Mouse (Mus musculus) macrophage (primary cell): ENCODE measurements around the gene Klhdc8a. TPM values are rescaled to one million over a fixed set of nuclear protein-coding genes. Genes with fewer than 3 reads are reported as not detected.
"Not testable (repeated sequence)": the region's sequence is repeated elsewhere in the genome, so short reads cannot be mapped to it uniquely, and the experiment has no call there.

Experiments
- H3K27ac ChIP-seq: fragments of 350-480 bp; formaldehyde crosslinking; 2 replicates; pipeline ENCODE4 v1.9.0; 2021
- H3K36me3 ChIP-seq: fragments of 350-480 bp; formaldehyde crosslinking; 2 replicates; pipeline ENCODE4 v1.9.0; 2021; ENCODE audit errors: inconsistent target
- H3K4me3 ChIP-seq: fragments of 350-480 bp; formaldehyde crosslinking; 2 replicates; pipeline ENCODE4 v1.9.0; 2021; ENCODE audit errors: inconsistent target
- H3K79me2 ChIP-seq: fragments of 350-480 bp; formaldehyde crosslinking; 2 replicates; pipeline ENCODE4 v1.9.0; 2021; ENCODE audit errors: inconsistent target
- WGBS: methylation state at CpG from one replicate; pipeline ENCODE4 v1.1.7; 2026; ENCODE audit warnings: inconsistent platforms; ENCODE audit not compliant: missing documents; 5-methylcytosine and 5-hydroxymethylcytosine counted together
- polyA plus RNA-seq: library from polyadenylated mRNA; stranded (reverse); fragments of 250-400 nt; gene quantifications from 3 replicates; pipeline ENCODE4 v1.2.4, GENCODE M21; 2018; ENCODE audit warnings: inconsistent platforms
- total RNA-seq, 78 experiments: library from RNA; depleted of rRNA; stranded (reverse); fragments of 250-400 nt; gene quantifications; 1 replicate in 9 of 78; 2 replicates in 24 of 78; 3 replicates in 43 of 78; 4 replicates in 2 of 78; pipeline ENCODE4 v1.2.4; 2018; ENCODE audit warnings: inconsistent platforms in 56 of 78

The Klhdc8a gene
- under 1 TPM in 1 of 26 experiments, not detected in 25; 0.47 TPM for total RNA-seq (2018; cell fraction: chromatin; rRNA removed)
- total RNA-seq (2018; cell fraction: cytosol; rRNA removed) = under 1 TPM in 1 of 26 experiments, not detected in 25; 0.04 TPM
- not detected for total RNA-seq (2018; cell fraction: nucleus; rRNA removed)
- not detected in 3 replicates for polyA plus RNA-seq

DNA sequence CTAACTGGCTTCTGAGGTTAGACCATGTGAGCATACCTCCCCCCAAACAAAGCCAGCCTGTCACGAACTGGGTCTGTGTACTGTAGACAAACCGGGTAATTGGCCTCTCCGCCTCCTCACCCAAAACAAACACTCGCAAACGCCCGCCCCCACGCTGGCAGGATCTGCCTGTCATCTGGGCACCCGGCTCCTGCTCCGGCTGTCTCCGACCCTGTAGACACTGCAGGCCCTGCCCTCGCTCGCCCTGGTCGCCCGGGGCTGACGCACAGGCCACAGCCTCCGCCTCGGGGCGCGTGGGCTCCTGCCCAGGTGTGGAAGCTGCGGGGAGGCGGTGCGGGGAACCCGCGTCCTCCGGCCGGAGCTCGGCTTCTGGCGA, at the start of gene Klhdc8a:
Klhdc8a (plus strand) TSS at position 202 of the 376 bp plus-strand sequence.
- Histone ChIP-seq H3K36me3 (no peaks in the 10 kb centered on the region), H3K4me3 (no peak within 1 kb of the TSS), H3K27ac (no peak within 1 kb of the TSS), H3K79me2 (no peaks in the 10 kb centered on the region)
- WGBS = 4% methylated on average over 26 of the region's 28 CpGs

DNA sequence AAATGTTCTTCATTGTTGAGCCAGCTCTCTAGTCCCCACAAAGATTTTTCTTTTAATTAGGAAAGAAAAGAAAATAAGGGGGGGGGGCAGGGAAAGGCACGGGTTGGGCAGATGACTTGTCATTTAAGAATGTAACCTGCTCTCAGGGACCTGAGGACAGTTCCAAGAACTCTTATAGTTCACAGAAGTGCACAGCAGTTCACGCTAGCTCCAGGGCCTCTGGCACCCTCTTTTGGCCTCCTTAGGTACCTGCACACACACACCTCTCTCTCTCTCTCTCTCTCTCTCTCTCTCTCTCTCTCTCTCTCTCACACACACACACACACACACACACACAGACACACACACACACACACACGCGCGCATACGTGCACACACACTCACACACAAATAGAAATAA, 44.0 kb upstream of the Klhdc8a start:
- Histone ChIP-seq H3K79me2 (no peaks in the 10 kb centered on the region), H3K27ac (no peak overlapping the region), H3K4me3 (no peak overlapping the region), H3K36me3 (no peaks in the 10 kb centered on the region)
- WGBS = 88% methylated on average over 6 of the region's 6 CpGs

DNA sequence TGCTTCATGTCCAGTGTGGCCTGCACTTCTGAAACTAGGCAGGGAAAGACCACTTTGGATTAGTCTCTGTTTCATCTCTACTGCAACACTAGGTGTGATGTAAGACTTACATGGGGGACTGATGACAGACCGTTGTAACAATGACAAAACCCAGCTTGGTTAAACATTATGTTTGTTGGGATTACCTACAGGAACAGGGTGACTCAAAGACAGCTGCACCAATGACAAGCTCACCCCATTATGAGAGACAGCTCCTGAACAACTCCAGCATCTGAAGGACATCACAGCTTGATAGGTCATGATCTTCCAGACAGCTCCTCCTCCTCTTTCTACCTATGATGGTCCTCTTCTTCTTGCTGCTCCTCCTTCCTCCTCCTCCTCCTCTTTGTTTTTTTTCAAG, 38.1 kb upstream of the Klhdc8a start:
- H3K36me3 ChIP-seq = no peaks in the 10 kb centered on the region
- H3K27ac ChIP-seq = no peak overlapping the region
- H3K79me2 ChIP-seq = no peaks in the 10 kb centered on the region
- WGBS = 89% methylated on average over 1 of the region's 1 CpGs
- no peak overlapping the region for H3K4me3 ChIP-seq

DNA sequence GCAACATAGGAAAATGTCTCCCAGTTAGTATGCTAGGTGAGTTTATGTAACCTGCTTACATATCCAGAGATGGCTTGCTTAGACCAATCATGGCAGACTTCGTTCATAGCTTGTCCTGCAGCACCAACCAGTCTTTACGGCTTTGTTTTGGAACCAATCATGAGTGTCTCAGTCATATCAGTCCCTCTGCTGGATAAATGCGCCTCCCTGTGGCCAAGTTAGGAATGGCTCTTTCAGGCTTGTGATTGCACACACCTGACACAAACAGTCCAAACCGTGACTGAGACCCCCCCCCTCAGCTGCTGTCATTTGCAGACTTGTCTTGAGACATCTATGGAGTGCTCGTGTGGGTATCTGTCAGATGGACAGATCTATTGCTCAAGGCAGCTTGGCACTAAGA, 37.4 kb upstream of the Klhdc8a start:
- Histone ChIP-seq H3K27ac (no peak overlapping the region), H3K79me2 (no peaks in the 10 kb centered on the region), H3K36me3 (no peaks in the 10 kb centered on the region), H3K4me3 (no peak overlapping the region)
- 69% methylated on average over 5 of the region's 5 CpGs for WGBS

DNA sequence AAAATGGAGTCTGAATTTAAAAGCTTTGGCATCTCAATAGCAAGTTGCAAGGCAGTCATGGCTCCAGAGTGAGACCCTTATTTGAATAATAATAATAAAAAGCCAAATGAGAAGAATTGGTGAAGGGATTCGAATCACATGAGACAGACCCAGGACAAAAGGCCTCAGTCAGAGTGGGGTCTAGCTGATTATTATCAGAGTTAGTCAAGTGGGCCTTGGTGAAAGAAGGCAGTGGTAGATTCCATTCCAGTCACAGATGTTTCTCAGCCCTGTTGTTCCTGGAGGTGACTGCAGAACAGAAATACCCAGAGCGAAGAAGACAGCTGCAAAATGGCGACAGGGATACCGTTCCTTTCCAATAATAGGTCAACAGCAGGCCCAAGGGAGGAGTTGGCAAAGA, 34.8 kb upstream of the Klhdc8a start:
- Histone ChIP-seq H3K27ac (no peak overlapping the region), H3K4me3 (no peak overlapping the region), H3K36me3 (no peaks in the 10 kb centered on the region), H3K79me2 (no peaks in the 10 kb centered on the region)
- WGBS = 96% methylated on average over 4 of the region's 4 CpGs

DNA sequence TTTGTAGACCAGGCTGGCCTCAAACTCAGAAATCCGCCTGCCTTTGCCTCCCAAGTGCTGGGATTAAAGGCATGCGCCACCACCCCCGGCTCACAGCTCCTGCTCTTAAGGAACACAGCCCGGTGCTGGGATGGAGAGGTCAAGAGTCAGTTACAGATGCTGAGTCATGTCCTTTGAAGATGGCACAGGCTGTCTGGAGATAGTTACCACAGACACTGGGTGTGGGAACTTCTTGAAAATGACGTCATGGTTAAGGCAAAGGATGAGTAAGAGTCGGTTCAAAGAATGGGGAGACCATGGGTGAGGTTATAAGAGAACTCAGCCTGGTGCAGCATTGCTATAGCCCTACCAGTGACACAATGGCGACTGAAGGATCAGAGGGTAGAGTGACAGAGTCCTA, 33.8 kb upstream of the Klhdc8a start:
- Histone ChIP-seq H3K27ac (no peak overlapping the region), H3K79me2 (no peaks in the 10 kb centered on the region), H3K36me3 (no peaks in the 10 kb centered on the region), H3K4me3 (no peak overlapping the region)
- 63% methylated on average over 6 of the region's 7 CpGs for WGBS

DNA sequence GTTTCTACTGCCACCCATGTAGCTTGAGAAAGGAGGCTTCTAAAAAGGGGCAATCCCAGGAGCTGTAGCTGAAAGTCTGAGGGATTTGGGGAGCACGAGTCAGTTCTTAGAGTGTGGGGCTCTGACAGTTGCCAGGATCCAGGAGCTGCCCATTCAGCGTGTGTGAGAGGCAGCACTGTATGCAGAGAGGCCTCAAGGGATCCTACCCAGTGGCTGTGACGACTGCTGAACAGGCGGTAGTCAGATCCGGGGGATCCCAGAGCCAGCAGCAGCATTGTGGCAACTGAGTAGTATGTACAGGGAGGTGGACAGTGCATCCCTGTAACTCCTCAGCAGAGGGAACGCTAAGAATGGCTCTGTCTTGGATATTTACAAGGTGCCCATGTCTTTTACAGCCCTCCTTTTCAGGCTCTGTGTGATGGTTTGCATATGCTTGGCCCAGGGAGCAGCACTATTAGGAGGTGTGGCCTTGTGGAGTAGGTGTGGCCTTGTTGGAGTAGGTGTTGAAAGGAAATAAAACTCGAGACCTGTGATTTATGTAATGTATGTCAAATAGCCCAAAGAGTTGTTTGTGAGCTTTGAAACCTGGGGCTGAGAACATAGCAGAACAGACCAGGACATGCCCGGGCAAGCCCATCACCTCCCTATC, 33.1 kb upstream of the Klhdc8a start:
- Histone ChIP-seq H3K27ac (no peak overlapping the region), H3K4me3 (no peak overlapping the region)
- WGBS = 89% methylated on average over 8 of the region's 8 CpGs

DNA sequence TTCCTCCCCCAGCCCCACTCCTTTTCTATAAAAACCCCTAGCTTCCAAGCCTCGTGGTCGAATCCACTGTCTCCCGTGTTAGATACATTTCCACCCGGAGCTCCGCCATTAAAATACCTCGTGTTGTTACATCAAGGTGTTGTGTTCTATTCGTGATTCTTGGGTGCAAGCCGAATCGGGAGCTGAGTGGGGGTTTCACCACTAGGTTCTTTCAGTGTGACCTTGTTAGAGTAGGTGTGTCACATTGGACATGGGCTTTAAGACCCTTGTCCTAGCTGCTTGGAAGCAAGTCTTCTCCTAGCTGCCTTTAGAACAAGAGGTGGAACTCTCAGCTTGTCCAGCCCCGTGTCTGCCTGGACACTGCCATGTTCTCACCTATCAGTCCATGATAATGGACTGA, 32.5 kb upstream of the Klhdc8a start:
- Histone ChIP-seq H3K4me3 (no peak overlapping the region), H3K27ac (no peak overlapping the region)
- WGBS = 90% methylated on average over 10 of the region's 10 CpGs

More for the DNA sequence above, 33.1 kb upstream of the Klhdc8a start:
- no peaks in the 10 kb centered on the region for H3K79me2 ChIP-seq
- H3K36me3 ChIP-seq = no peaks in the 10 kb centered on the region

DNA sequence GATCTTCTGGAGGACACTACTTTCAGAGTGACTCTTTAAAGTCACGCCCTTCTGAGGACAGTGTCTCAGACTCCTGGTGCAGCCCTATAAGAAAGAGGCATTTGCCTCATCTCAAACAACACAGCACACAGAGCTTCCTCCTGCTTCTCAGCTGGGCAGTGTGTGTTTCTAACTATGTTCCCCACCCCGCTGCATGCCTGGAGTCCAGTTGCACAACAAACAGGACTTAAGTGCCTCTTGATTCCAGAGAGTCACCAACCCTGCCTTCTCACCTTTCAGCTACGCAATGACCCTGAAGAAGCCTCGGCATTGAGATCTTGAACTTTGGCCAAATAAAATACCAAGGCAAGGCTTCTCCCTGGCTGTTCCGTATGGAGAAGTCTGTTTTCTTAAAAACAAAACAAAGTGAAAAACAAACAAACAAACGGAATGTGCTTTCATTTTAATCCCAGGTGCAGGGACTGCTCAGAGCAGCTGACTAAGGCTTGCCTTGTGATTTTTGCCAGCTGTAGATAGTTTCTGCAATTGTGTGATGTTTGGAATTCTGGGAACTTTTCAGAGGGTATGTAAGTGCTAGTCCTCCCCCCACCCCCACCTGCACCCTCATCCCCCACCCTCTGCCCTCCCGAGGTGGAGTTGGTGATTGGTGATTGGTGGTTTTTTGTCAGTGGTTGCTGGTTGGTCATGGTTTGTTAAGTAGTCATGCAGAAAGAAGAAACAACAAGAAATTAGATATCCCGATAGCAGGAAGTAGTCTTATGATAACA, 31.5 kb upstream of the Klhdc8a start:
- Histone ChIP-seq H3K36me3 (no peaks in the 10 kb centered on the region), H3K79me2 (no peaks in the 10 kb centered on the region)
- WGBS = 85% methylated on average over 8 of the region's 8 CpGs

More for the DNA sequence above, 32.5 kb upstream of the Klhdc8a start:
- Histone ChIP-seq H3K79me2 (no peaks in the 10 kb centered on the region), H3K36me3 (no peaks in the 10 kb centered on the region)

DNA sequence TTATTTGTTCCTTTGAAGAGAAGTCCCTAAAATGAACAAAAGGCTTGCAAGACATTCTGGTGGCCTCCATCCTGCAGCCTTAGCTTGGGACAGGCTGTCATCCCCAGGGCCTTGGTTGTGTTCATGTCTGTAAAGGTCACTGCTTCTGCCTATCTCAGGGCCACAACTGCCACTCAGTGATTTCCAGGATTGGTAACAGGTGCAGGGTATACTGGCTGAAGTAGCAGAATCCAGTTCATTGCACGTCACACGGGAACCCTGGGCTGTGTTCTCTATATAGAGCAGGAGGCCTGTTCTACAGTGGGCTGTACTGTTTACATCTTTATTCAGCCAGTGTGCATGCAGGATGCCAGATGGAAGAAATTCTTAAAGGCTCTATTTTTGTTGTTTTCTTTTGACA, 30.5 kb upstream of the Klhdc8a start:
- Histone ChIP-seq H3K27ac (no peak overlapping the region), H3K36me3 (no peaks in the 10 kb centered on the region), H3K79me2 (no peaks in the 10 kb centered on the region), H3K4me3 (no peak overlapping the region)
- 91% methylated on average over 2 of the region's 2 CpGs for WGBS

More for the DNA sequence above, 31.5 kb upstream of the Klhdc8a start:
- H3K4me3 ChIP-seq = no peak overlapping the region
- H3K27ac ChIP-seq = no peak overlapping the region

DNA sequence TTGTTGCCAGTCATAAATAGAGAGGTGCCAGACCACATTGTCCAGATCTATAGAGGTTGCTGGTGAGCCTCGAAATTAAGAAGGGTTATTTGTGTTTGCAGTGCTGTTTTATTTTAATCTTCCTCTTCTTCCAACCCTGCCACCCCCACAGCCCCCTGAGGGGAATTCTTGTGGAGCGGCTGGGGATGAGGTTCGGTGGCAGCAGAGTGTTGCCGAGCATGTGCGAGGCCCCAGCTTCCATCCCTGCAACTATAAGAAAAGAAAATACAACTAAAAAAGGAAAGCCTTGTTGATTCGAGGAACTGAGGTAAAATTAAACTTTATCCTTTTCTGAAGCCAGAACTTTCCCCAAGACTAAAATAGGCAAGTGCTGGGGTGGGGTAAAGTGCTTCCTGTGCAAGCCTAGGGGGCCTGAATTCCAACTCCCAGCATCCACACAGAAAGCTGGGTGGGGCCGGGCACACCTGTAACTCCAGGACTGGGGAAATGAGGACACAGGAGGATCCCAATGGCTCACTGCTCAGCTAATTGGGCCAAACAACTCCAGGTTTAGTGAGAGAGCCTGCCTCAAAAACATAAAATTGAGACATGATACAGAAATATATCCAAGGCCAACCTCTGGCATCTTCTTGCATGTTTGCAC, 29.9 kb upstream of the Klhdc8a start:
- no peak overlapping the region for H3K4me3 ChIP-seq
- WGBS = 85% methylated on average over 7 of the region's 7 CpGs
- H3K36me3 ChIP-seq = no peaks in the 10 kb centered on the region
- H3K79me2 ChIP-seq = no peaks in the 10 kb centered on the region
- H3K27ac ChIP-seq = no peak overlapping the region

DNA sequence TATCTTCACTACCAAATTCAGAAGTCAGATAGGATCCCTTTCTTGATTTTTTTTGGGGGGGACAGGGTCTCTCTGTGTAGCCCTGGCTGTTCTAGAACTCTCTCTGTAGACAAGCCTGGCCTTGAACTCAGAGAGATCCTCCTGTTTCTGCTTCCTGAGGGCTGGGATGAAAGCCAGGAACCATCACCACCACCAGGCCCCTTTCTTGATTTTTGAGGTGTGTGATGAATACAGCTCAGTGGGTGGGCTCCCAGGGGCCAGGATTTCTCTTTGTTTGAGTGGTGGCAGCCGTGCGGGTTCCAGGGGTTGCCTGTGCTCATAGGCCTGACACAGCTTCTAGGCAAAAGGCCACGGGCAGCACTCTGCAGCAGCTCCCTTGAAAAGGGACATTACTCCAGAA, 27.2 kb upstream of the Klhdc8a start:
- Histone ChIP-seq H3K79me2 (no peaks in the 10 kb centered on the region), H3K36me3 (no peaks in the 10 kb centered on the region), H3K4me3 (no peak overlapping the region), H3K27ac (no peak overlapping the region)
- 100% methylated on average over 3 of the region's 3 CpGs for WGBS

DNA sequence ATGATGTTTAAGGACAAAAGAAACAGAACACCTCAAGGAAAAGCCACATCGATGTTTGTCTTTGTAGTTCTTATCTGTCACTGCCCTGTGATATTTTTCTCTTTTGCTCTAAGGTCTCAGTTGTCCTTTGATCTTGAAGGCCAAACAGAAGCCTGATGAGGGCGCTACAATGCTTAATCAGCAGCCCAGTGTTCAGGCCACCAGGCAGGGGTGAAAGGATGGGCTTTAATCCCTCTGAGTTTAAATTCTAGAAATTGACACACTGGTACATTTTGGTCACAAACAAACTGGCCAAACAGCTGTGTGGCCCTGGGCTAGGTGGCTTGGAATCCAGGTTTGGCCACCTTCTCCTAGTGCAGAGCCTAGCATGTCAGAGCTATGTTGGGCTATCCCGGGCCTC, 21.7 kb upstream of the Klhdc8a start:
- Histone ChIP-seq H3K4me3 (no peak overlapping the region), H3K27ac (no peak overlapping the region), H3K79me2 (no peaks in the 10 kb centered on the region), H3K36me3 (no peaks in the 10 kb centered on the region)
- WGBS = 91% methylated on average over 3 of the region's 3 CpGs

DNA sequence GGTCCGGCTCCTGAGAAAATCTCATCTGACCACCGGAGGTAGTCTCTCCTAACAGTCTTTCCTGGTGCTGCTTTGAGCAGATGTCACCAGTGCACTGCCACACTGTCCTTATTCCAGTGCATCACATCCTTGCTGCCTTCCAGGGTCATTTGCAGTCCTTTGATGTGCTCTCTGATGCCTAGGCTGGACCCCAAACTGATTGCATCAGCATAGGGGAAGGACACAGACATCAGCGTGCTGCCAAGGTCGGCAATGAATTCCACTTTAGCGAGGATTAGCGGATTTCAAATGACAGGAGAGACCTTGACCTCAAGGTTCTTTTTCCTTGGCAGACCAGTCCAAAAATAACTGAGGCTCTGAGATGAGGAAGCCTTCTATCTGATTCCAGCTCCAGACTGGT, 21.3 kb upstream of the Klhdc8a start:
- WGBS = 94% methylated on average over 6 of the region's 6 CpGs
- Histone ChIP-seq H3K27ac (no peak overlapping the region), H3K4me3 (no peak overlapping the region), H3K79me2 (no peaks in the 10 kb centered on the region), H3K36me3 (no peaks in the 10 kb centered on the region)

DNA sequence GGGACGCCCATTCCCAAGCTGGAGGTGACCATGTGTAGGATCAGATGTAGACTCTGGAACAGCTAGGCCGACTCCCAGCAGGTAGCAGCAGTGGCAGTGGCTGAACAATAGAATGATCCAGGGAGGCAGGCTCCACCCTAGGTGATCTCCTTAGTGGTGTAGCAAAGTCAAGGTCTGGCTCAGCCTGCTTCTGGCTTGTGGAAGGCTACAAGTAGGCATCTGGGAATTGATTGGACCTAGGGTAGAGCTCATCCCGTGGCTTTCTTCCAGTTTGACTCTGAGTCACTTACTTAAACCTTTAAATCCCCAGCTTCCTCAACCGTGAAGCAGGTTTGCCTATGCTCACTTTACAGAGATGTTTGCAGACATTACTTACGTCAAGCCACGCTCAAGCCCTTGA, 17.8 kb upstream of the Klhdc8a start:
- 90% methylated on average over 6 of the region's 6 CpGs for WGBS
- not testable (repeated sequence) for H3K27ac ChIP-seq, H3K36me3 ChIP-seq, H3K79me2 ChIP-seq, H3K4me3 ChIP-seq
